Mouse (Mus musculus): ENCODE data around the gene Dmgdh. TPM values are rescaled to one million over a fixed set of nuclear protein-coding genes. Genes with fewer than 3 reads are reported as not detected.
A peak's percentile ranks its signal among the peaks of the same experiment; 100 is the strongest.

Dmgdh gene
- total and polyA plus RNA-seq, 2 experiments from 2014 or later = 0.19 TPM; not detected in 1

DNA sequence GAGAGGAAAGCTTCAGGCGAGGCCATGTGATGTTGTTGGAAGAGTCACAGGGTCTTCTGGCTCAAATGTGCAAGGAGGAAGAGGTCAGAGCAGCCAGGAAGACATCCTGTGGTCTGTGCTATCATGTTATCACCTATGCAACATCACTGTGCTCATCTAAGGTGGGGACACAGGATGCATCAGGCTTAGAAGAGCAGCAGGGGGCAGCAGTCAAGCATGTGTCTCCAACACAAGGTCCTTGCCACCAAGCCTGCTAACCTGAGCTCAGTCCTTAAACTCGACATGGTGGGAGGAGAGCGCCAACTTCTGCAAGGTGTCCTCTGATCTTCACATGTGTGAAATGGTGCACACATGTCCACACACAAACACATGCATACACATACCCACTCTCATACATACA lies 111.1 kb downstream of the Dmgdh start:
- no peak for DNase-seq (ENCODE audit: low spot score)

DNA sequence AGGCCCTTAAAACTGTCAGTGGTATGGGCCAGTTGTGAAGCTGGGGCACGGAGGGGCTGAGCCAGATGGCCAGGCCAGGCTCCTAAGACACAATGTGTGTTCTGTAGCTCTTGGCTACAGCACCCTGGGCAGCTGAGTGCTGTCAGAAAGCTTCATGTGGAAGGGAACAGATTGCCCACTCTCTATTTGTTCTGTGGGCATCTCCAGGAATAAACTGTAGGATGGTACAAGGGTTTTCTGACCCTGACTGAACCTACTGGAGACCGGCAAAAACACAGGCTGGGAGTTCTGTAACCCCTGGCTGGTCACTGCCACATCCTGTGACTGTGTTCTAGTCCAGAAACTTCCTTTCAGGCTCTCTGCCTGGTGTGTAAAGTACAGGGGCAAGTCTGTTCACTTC lies 111.8 kb downstream of the Dmgdh start:
- Histone ChIP-seq H3K36me3 (ENCODE audit: insufficient read depth, low read length) (0 out of 2 replicates have a peak, but pooled peaks cover 3% of the 10 kb centered on the region), H3K9me3 (ENCODE audit: low read length) (no peaks in the 10 kb centered on the region), H3K27ac (ENCODE audit: low read depth, low read length) (no peak overlapping the region), H3K27me3 (ENCODE audit: insufficient read depth, low read length) (no peaks in the 10 kb centered on the region), H3K4me1 (ENCODE audit: insufficient read depth, low read length) (peaks cover 3% of the 10 kb centered on the region; the same call in 1 of the 2 replicates), H3K4me3 (ENCODE audit: low read depth, low read length) (no peak overlapping the region), H3K4me2 (ENCODE audit: low read depth, low read length, poor library complexity, severe bottlenecking) (no peak overlapping the region), H3K9ac (replicated peaks; ENCODE audit: low read length, poor library complexity, severe bottlenecking) (no peak overlapping the region)
- WGBS = 81% methylated on average over 2 of the region's 2 CpGs
- TF ChIP-seq CTCF (IDR thresholded peaks at IDR 0.05) = no peak
- ATAC-seq (ENCODE audit: low FRiP score) (no peak), DNase-seq (ENCODE audit: low spot score) (peak; percentile 50)

More for the DNA sequence above, 111.1 kb downstream of the Dmgdh start:
- 0 out of 2 replicates have a peak, but pooled peaks cover 3% of the 10 kb centered on the region for H3K36me3 ChIP-seq (ENCODE audit: insufficient read depth, low read length)
- H3K27me3 ChIP-seq (ENCODE audit: insufficient read depth, low read length) = no peaks in the 10 kb centered on the region
- no peak overlapping the region for H3K4me2 ChIP-seq (ENCODE audit: low read depth, low read length, poor library complexity, severe bottlenecking)
- peaks cover 3% of the 10 kb centered on the region; the same call in 1 of the 2 replicates for H3K4me1 ChIP-seq (ENCODE audit: insufficient read depth, low read length)
- H3K9me3 ChIP-seq (ENCODE audit: low read length) = no peaks in the 10 kb centered on the region
- H3K27ac ChIP-seq (ENCODE audit: low read depth, low read length) = no peak overlapping the region
- no peak overlapping the region for H3K9ac ChIP-seq (replicated peaks; ENCODE audit: low read length, poor library complexity, severe bottlenecking)
- WGBS = 82% methylated on average over 3 of the region's 3 CpGs
- no peak for ATAC-seq (ENCODE audit: low FRiP score)
- no peak overlapping the region for H3K4me3 ChIP-seq (ENCODE audit: low read depth, low read length)
- TF ChIP-seq CTCF (IDR thresholded peaks at IDR 0.05) = peak; percentile 29; the same call in 1 of the 2 replicates

DNA sequence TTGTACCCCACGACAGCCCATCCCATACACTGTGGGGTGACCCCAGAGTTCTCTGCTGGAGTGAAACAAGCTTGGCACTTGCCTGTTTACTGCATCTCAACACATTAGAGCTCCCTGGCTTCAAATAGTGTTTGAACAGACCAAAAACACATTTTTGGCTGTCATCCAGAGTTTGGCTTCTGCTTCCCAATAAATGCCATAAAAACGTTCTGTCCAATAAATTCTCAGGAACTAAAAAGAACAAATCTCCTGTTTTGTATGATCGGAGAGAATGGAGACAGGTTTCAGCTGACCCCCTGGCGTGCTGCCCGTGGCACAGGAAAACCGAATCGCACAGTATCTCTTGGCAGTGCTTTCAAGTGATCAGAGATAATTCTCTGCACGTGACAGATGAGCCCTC lies 113.4 kb downstream of the Dmgdh start:
- WGBS = 44% methylated on average over 8 of the region's 8 CpGs
- ATAC-seq (ENCODE audit: low FRiP score) = no peak
- no peak overlapping the region for H3K4me3 ChIP-seq (ENCODE audit: low read depth, low read length)
- peak; percentile 60 for DNase-seq (ENCODE audit: low spot score)
- H3K36me3 ChIP-seq (ENCODE audit: insufficient read depth, low read length) = 0 out of 2 replicates have a peak, but pooled peaks cover 3% of the 10 kb centered on the region
- H3K27ac ChIP-seq (ENCODE audit: low read depth, low read length) = no peak overlapping the region
- H3K4me1 ChIP-seq (ENCODE audit: insufficient read depth, low read length) = peaks cover 3% of the 10 kb centered on the region; the same call in 1 of the 2 replicates
- no peak for TF ChIP-seq CTCF (IDR thresholded peaks at IDR 0.05)
- no peaks in the 10 kb centered on the region for H3K27me3 ChIP-seq (ENCODE audit: insufficient read depth, low read length)
- H3K9me3 ChIP-seq (ENCODE audit: low read length) = no peaks in the 10 kb centered on the region
- H3K4me2 ChIP-seq (ENCODE audit: low read depth, low read length, poor library complexity, severe bottlenecking) = no peak overlapping the region
- no peak overlapping the region for H3K9ac ChIP-seq (replicated peaks; ENCODE audit: low read length, poor library complexity, severe bottlenecking)

DNA sequence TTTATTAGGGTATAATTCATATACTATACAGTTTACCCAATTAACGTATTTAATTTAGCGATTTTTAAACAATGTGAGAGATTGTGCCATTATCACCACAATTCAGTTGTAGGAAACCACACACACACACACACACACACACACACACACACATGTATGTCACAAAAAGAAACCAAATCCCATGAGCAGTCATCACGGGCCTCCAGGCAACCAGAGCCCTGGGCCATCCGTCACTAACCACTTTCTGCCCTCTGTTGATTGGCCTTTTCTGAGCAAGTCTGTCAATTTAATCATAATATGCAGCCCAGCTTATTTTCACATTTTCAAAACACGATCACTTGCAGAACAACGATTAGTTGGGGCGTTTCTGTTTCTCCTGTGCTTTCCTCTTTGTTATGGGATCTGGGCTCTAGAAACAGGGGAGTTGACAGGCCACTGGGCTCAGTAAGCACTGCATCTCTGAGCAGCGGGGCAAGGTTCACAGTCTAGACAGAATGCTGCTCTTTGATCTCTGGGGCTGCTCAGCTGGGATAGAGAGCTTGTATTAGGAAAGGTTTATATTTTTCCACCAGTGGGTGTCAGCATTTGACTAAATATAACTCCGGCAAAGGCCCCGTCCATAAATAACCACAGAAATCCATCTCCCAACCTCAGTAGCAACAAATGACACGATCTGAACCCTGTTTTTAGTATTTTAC lies 118.9 kb downstream of the Dmgdh start:
- H3K4me2 ChIP-seq (ENCODE audit: low read depth, low read length, poor library complexity, severe bottlenecking) = no peak overlapping the region
- no peak overlapping the region for H3K9ac ChIP-seq (replicated peaks; ENCODE audit: low read length, poor library complexity, severe bottlenecking)
- DNase-seq (ENCODE audit: low spot score) = peak; percentile 85
- TF ChIP-seq CTCF (IDR thresholded peaks at IDR 0.05) = peak; percentile 75
- no peak overlapping the region for H3K27ac ChIP-seq (ENCODE audit: low read depth, low read length)
- H3K27me3 ChIP-seq (ENCODE audit: insufficient read depth, low read length) = no peaks in the 10 kb centered on the region
- no peaks in the 10 kb centered on the region for H3K9me3 ChIP-seq (ENCODE audit: low read length)
- no peak overlapping the region for H3K4me3 ChIP-seq (ENCODE audit: low read depth, low read length)
- 36% methylated on average over 11 of the region's 11 CpGs for WGBS
- H3K36me3 ChIP-seq (ENCODE audit: insufficient read depth, low read length) = 0 out of 2 replicates have a peak, but pooled peaks cover 3% of the 10 kb centered on the region
- peak; percentile 71 for ATAC-seq (ENCODE audit: low FRiP score)
- no peaks in the 10 kb centered on the region for H3K4me1 ChIP-seq (ENCODE audit: insufficient read depth, low read length)

DNA sequence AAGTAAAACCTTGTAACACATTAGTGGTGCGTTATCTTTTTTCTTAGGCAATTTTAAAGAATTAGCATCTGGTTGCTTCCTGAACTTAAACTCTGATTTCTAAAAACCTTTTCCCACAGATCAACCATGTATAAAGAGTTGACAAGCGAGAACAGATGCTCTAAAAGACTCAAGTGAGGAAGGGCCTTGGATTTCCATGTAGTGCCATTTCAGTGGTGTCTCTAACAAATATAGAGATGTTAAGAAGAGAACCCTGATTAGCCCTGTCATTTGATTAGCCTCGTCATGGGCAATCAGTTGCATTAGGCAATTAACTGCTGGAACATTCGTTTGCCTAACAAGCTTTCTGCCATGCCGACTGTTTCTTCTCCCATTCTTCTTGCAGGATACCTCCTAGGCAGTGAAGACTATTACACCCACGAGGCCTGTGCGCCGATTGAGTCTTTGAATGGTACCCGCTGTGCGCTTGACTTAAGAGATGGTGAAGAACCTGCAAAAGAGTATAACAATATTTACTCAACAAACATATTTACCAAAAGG lies 119.5 kb downstream of the Dmgdh start:
- Histone ChIP-seq H3K4me1 (ENCODE audit: insufficient read depth, low read length) (no peaks in the 10 kb centered on the region), H3K4me2 (ENCODE audit: low read depth, low read length, poor library complexity, severe bottlenecking) (no peak overlapping the region), H3K27ac (ENCODE audit: low read depth, low read length) (no peak overlapping the region), H3K27me3 (ENCODE audit: insufficient read depth, low read length) (no peaks in the 10 kb centered on the region), H3K36me3 (ENCODE audit: insufficient read depth, low read length) (0 out of 2 replicates have a peak, but pooled peaks cover 3% of the 10 kb centered on the region), H3K4me3 (ENCODE audit: low read depth, low read length) (no peak overlapping the region), H3K9ac (replicated peaks; ENCODE audit: low read length, poor library complexity, severe bottlenecking) (no peak overlapping the region), H3K9me3 (ENCODE audit: low read length) (no peaks in the 10 kb centered on the region)
- TF ChIP-seq CTCF (IDR thresholded peaks at IDR 0.05) = no peak
- no peak for ATAC-seq (ENCODE audit: low FRiP score)
- 83% methylated on average over 10 of the region's 10 CpGs for WGBS
- DNase-seq (ENCODE audit: low spot score) = peak; percentile 6

DNA sequence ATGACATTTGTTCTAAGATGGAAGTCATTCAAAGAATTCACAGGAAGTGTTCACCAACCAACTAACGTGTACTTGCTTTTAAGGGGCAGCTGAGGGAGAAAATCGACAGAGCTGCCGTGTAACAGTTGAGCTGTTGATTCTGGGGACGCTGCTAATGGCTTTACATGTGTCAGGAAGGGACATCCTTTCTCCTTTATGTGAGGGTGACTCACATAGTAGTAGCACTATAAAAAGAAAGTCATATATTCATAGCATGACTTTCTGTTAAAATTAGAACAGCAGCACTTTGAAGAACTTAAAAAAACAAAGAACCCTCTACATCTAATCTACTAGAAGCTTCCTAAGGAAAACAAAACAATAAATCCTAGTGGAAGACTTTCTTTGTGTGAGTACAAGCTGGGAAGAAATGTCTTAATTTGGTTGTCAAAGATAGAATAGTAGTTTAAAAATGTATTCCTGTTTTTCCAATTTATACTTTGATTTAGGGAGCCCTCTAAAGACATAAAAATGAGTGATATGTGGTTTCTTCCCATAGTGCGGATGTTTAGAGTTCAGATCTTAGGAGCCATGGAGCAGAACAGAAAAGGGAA lies 122.9 kb downstream of the Dmgdh start:
- Histone ChIP-seq H3K27me3 (ENCODE audit: insufficient read depth, low read length) (no peaks in the 10 kb centered on the region), H3K4me3 (ENCODE audit: low read depth, low read length) (no peak overlapping the region), H3K4me2 (ENCODE audit: low read depth, low read length, poor library complexity, severe bottlenecking) (no peak overlapping the region), H3K9ac (replicated peaks; ENCODE audit: low read length, poor library complexity, severe bottlenecking) (no peak overlapping the region), H3K36me3 (ENCODE audit: insufficient read depth, low read length) (no peaks in the 10 kb centered on the region), H3K27ac (ENCODE audit: low read depth, low read length) (no peak overlapping the region), H3K9me3 (ENCODE audit: low read length) (no peaks in the 10 kb centered on the region), H3K4me1 (ENCODE audit: insufficient read depth, low read length) (no peaks in the 10 kb centered on the region)
- DNase-seq (ENCODE audit: low spot score) = no peak
- no peak for ATAC-seq (ENCODE audit: low FRiP score)
- 88% methylated on average over 5 of the region's 5 CpGs for WGBS
- TF ChIP-seq CTCF (IDR thresholded peaks at IDR 0.05) = no peak

Small RNA genes lying within 50 kb of the gene (microRNA-seq; reads per million reads assigned to microRNA genes)
- gene Mir5624 (ENCODE audit: borderline number of aligned reads) = not detected

Other genes starting within 250 kb of the Dmgdh start
- 22.0 and 23.8 TPM in 2 replicates for gene Jmy, start 174.6 kb upstream of the Dmgdh start, total RNA-seq (2014; rRNA removed)
- 5.0 and 7.8 TPM in 2 replicates for gene Jmy, start 174.6 kb upstream of the Dmgdh start, polyA plus RNA-seq (2015; fragmentation: Nextera tagmentation; extraction: Ambion mirVana)
- gene Bhmt, start 36.5 kb upstream of the Dmgdh start, total RNA-seq (2014; rRNA removed) = 0.16 TPM in 1 of 2 replicates, not detected in the other
- not detected in 2 replicates for gene Bhmt, start 36.5 kb upstream of the Dmgdh start, polyA plus RNA-seq (2015; fragmentation: Nextera tagmentation; extraction: Ambion mirVana)
- gene Bhmt2, start 131 bp upstream of the Dmgdh start, total RNA-seq (2014; rRNA removed) = not detected in 2 replicates
- gene Bhmt2, start 131 bp upstream of the Dmgdh start, polyA plus RNA-seq (2015; fragmentation: Nextera tagmentation; extraction: Ambion mirVana) = not detected in 2 replicates
- gene Arsb, start 97.2 kb downstream of the Dmgdh start, total RNA-seq (2014; rRNA removed) = 13.2 and 15.2 TPM in 2 replicates
- 13.0 and 13.1 TPM in 2 replicates for gene Arsb, start 97.2 kb downstream of the Dmgdh start, polyA plus RNA-seq (2015; fragmentation: Nextera tagmentation; extraction: Ambion mirVana)

Data from midbrain, postnatal 0 days (tissue).